Mouse (Mus musculus) induced T-regulatory cell, adult 2 months (primary cell): ENCODE measurements at regions not wholly inside any gene's neighbourhood (a gene's known extent, or its start where the extent isn't known, plus 50 kb on each side); places are given as distances from the start of the nearest gene placed in this dataset.

ENCODE experiments used
- DNase-seq: peaks from one replicate; pipeline ENCODE4 v3.0.0-alpha.2; 2012; ENCODE audit warnings: low read depth

DNA sequence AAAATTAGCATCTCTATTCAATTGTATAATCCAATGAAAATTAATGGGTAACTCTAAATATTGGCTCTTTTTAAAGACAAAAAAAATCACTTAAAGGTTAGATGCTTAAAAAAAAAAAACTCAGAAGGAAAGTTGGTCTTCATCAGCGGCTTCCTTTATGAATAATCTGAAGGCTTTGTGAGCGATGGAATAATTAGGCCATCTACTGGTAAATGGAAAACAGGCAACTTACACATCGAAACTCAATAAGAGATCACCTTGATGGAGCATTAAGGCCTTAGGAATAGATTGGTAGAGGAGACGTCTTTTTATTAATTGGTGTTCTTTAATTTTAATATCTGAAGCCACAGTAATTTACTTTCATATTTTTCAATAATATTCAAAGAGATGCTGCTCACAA lies 218.6 kb upstream of the Tacr3 start:
- no peak for DNase-seq

DNA sequence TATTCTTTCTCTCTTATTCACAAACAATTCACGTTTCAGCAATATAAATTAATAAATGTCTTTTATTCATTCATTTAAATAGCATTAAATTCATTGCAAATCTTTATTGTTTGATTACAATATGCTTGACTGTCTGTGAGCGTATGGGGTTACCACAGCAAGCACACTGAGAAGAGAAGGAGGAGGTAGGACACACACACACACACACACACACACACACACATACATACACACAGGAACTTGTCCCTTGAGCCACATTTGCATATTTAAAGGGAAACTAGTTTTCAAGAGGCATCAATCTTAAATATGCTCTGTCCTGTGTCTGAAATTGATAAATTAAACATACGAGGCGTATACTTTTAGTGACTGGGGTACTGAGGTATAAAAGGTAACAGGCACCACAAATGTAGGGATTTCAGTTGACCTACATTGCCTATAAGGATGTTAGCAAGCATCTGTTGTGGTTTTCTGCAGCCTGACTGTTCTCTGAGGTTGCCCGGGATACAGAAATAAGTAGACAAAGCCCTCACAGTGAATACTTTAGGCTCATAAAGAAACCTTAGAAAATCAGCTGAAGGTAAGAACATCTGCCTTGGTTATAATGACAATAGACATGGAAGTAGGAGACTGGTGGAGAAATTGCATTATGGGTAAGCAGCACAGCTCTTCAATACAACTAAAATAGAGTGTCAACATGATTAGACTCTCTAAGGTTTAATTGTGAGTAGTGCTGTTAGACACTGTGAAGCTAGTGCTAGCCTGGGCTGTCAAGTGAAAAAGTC lies 217.1 kb upstream of the Tacr3 start:
- no peak for DNase-seq

DNA sequence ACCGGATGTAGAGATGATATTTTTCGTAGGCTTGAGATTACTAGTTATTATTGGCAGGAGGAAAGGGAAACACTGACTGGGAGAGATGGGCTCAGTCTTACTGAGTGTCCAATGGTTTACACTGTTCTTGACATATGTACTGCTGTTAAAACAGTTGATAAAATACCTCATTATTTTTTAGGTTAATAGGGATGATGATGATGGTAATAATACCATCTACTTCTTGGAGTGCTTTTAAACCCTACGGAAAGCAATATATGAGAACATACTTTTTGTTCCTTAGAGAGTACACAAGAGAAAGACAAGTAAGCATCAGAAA lies 216.6 kb upstream of the Tacr3 start:
- no peak for DNase-seq

DNA sequence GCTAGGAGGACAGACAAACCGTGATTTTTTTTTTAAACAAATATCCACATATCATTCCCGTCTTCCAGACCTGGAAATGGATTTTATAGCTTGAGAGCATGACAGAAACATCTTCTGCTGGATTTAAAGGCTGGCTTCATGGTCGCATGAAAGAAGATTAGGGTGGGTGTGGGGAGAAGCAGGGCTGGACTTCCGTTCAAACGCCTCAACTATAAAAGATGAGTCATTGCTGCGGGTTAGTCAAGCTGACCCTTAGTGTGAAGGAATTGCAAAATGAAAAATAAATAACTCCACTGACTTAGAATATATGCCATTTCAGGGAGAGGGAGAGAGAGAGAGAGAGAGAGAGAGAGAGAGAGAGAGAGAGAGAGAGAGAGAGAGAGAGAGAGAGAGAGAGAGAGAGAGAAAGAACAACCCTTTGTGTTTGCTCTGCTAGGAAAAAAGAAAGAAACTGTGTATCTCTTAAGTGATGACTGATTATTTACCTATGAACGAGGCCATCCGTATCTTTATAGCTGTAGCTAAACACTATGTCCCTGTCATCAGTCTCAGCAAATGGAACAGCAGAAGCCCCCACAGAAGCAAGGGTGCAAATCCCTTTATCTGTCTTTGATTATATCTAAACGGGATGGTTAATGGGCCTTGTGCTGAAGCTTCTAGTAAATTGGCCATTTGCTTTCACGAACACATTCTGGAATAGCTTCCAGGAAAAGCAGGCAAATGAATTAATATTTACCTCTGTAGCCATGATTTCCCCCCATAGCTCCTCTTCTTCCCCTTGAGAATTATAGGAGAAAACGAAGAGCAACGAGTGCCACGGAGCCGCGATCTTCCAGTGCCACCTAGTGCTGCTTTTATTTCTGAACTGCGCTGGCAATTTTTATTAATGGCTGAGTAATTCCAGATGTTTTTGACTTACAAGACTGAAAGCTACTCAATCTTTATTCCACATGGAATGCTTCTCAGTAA lies 199.4 kb upstream of the Tacr3 start:
- no peak for DNase-seq

DNA sequence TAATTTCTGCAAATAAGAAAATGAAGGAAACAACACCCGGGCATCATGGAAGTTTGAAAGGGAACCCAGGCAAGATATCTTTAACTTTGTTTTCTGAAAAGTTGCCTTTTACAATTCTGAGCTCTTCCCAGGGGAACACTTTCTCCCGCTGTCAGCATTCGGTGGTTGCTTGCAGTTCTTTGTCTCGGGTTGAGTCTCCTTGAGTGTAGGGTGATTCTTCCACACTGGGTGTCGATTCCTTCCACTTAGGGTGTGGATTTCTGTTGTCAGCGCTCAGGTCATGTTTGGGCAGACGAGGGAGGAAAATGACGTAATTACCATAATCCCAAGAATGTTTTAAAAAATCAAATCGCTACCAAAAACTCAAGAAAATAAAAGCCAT lies 198.7 kb upstream of the Tacr3 start:
- DNase-seq = no peak

DNA sequence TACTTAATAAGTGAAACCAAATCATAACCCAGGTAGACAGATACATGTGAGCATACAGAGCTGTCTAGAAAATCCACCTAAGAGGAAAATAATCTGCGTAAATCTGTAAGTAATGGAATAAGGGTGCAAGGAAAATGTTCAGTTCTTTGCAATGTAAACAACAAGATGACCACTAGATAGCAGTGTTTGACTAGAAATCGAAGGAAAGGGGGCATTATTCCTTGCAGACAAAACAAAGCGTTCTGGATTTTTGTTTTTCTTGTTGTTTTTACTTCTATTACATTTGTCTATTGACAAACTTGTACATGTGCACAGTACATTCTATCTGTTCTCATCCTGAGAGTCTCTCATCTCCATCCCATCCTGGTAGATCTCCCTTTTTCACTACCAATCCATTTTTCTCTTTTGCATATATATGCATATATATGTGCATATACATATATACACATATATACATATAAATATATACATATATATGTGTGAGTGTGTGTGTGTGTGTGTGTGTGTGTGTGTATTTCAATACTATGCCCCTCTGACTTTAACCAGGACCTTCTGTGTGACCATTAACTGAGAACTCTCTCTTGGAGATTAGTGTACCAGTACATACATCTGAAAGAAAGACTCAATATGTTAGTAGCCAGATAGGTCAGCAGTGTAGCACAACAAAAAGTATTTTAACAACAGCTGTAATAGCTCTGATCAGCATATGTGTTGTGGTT lies 179.9 kb upstream of the Tacr3 start:
- peak; percentile 5 for DNase-seq

DNA sequence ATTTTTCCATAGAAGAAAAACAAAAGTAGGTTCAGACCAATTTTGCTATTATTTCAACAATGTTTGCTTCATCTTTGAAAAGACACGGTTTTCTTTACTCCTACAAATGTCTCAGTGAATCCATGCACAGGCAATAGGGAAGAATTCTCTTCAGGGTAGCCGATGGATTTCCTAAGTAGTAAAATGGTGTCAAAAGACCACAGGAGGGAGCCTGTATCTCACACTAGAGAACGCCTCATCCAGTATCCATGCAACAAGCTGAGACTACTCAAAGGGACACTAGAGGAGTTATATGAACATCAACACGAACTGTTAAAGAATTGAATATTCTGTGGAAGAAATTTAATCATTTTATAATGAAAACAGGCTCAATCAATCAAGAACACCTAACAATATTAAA lies 174.8 kb upstream of the Tacr3 start:
- no peak for DNase-seq

DNA sequence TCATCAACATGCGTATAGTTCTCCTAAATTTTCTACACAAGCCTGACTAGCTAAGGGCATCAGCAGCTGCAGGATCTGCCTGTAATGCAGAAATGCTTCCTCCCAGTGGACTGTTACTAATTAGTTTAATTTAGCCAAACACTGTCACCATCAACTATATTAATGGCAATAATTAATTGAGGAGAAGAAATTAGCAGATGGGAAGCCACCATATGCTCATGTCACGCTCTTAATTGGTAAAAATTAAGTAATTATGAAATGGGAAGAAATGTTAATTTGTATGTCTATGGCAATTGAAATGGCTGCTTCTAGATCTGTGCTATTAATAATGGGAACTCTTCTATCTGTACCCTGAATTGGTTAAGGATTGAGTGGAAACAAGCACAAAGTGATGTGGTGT lies 133.9 kb upstream of the Tacr3 start:
- no peak for DNase-seq

DNA sequence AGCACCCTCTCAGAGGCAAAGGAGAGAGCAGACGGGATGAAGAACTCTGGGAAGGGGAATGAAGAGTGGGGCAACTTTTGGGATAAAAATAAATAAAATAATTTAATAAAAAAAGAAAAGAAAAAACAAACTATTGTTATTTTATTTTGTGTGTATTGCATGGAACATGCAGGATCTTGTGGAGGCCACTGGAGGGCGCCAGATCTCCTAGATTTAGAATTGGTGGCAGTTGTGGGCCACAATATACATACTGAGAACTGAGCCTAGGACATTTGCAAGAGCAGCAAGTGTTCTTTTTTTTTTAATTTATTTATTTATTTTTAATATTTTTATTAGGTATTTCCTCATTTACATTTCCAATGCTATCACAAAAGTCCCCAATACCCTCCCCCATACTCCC lies 110.2 kb upstream of the Tacr3 start:
- DNase-seq = no peak

DNA sequence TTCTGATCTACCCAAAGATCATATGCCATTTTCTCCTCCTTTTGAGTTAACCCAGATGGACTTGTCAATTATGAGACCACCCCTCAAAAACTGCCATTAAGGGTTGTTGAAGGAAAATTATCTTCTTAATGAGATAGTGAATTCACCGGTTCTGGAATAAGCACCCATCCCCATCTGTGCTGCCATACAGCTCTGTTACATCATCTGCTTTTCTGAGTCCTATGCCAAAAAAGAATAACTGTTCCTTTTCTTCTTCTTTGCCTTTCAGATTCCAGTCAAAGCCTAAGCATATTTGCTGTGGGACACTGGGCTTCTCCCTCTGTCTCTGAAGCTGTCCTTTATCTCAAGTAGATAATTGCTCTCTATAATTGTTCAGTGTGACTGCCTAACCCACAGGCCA lies 93.1 kb upstream of the Tacr3 start:
- no peak for DNase-seq

DNA sequence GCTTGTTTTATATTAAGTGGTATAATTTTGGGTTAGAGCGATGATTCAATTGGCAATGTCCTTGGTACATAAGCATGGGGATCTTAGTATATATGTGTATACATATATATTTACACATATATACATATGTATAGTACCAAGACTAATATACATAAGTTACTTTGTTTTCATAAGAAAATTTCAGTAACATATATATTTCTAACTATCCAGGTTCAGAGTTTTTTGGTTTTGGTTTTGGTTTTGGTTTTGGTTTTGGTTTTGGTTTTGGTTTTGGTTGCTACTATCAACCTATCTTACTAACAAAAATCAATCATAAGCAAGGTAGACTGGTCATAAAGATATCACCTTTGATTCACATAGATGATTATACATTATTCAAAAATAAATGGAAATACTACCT lies 67.7 kb upstream of the Tacr3 start:
- DNase-seq = no peak

DNA sequence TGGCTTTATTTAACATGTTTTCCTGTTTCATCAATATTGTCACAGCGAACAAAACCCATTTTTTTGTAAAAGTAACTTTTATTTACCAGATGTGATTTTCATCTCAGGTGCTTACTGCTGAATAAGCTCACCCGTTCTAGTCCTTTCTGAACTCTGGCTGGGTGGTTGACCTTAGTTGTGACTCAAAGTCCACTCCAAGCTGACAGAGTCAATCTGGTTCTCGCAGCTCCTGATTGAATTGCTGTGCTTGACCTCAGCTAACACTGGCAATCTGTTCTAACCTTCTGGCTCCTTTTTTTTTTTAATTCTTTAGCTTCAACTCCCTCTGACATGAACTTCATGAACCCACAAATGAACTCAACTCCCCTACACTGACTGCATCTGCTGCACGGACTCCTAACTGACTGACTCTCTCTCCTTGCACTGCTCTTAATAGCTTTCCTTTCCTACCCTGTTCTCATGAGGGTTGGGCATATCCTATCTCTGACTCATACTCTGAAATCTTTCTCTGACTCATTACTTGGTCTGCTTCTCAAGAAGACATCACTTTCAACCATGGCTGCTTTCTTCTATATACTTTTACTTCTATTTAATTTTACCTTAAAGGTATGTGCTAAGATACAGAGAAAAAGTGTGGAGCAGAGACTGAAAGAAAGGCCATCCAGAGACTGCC lies 65.4 kb upstream of the Tacr3 start:
- no peak for DNase-seq
